Mouse (Mus musculus): ENCODE results near the gene Aktip.

Gene Aktip

DNA sequence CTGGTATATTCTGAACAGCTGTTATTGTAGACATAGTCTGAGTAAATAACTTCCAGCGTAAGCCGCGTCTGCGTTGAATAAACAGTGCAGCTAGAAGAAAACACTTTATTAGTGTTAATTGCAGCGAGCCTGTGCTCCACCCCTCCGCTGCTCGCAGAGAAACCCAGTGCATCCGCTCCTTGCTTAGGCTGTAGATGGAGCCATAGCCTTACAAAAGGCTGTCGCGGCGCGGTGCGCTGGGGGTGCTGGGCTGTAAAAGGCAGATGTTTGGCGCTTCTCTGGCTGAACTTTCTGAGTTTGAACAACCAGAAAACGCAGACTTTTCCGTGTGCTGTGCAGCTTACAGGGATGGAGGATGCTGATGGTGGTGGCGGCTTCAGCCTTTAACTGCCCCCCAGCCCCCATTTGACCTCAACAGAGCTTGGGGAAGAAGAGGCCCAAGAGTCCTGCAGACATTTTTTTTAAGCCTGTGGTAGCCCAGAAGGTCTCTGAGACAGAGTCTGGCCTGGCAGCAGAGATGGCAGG, 8.9 kb downstream of the Aktip start:
- peak; percentile 47 for DNase-seq (ENCODE audit: low read depth, low spot score)

DNA sequence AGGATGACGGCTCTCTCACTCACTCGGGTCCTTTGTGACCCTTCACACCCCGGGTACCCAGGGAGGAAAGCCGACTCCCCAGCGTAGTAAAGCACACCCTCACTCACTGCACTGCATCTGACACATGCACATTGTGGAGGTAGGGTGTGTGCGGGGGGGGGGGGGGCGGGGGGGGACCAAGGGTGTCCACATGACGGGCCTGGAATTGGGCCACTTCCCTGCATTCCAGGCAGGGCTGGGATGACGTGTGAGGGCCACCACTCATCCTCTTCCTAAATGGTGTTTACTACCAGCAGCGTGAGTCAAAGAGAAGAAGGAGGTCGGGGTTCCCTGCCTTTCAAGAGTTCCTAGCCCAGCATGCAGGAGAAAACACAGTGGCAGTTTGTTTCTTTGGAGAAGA, 11.6 kb downstream of the Aktip start:
- no peak for DNase-seq (ENCODE audit: low read depth, low spot score)

DNA sequence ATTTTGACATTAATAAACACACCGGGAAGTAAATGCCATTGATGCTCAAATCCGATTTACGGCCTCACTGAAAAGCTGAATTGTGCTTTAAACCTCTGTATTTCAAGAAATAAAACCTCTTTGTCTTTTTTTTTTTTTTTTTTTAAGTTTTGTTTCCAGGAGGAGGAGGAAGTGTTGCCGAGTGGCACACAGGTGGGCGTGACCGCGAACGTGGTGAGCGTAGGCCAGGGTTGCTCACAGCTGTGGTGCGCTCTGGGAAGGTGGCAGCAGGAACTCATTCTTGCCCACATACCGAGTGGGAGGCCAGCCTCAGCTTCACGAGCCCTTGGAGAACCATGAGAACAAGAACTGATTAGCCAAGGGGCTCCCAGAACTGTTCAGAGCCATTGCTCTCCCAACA, 13.4 kb downstream of the Aktip start:
- no peak for DNase-seq (ENCODE audit: low read depth, low spot score)

DNA sequence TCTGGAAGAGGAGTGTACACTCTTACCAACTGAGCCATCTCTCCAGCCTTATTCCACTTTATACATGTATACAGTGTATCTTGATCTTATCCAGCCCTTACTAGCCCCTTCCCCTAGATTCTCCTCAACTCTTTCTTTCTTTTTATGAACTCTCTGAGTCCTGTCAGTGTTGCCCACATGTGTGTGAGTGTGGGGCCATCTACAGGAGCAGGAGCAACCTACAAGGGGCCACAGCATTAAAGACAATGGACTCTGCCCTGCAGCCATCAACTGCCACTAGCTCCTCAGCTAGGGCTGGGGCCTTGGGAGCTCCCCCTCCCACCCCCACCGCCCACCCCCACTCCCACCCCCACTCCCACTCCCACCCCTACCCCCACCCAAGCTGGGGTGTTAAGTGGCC, 22.1 kb downstream of the Aktip start:
- DNase-seq (ENCODE audit: low read depth, low spot score): no peak

DNA sequence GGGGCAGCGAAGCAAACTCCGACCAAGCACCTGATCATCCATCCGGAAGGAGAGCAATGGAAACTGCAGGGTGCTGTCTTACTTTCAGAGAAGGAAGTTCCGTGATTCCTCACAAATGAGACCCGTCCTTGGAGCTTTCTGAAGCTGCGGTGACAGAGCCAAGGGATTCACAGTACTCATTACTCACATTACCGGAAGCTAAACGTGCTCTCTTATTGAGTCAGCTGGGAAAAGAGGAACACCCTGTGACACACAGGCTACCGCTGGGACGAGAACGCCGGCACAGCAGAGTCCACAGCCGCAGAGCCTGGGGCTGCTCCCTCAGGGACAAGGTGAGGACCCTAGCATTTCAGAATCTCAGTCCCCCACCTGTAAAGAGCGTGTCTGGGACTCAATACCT, 23.6 kb downstream of the Aktip start:
- no peak for DNase-seq (ENCODE audit: low read depth, low spot score)

DNA sequence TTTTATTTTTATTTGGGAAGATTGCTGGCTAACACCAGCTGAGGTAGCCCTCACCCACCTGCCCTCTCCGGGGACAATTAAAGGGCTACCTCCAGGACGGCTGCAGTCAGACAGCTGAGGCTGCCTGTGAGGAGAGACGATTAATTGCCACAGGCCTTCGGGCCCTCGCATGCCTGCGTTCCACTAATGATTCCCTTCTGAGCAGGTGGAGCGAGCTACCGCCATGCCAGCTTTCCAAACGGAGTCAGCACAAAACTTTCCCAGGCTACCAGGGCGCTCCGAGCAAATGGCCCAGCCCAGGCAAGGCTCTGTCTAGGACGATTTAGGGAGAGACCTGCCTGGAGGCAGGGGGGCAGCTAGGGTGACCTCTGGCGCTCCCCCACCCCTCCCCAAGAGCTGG, 28.2 kb downstream of the Aktip start:
- DNase-seq (ENCODE audit: low read depth, low spot score): no peak

DNA sequence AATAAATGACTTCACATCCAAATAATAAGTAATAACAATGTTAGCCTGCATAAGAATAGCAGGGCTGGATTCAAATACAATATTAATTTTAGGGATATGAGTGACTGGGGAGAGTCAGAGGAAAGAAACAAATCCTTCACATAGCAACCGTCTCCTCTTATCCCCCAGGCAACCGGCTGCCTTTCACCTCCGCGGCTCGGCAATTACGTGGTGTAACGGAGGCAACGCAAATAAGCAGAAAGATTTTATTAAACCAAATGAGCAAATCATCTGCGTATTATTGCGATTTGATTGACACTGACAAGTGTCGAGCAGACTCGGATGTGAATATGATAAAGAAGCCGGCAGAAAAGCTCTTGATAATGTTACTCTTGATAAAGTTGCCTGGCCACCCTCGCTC, 28.9 kb downstream of the Aktip start:
- DNase-seq (ENCODE audit: low read depth, low spot score): no peak

DNA sequence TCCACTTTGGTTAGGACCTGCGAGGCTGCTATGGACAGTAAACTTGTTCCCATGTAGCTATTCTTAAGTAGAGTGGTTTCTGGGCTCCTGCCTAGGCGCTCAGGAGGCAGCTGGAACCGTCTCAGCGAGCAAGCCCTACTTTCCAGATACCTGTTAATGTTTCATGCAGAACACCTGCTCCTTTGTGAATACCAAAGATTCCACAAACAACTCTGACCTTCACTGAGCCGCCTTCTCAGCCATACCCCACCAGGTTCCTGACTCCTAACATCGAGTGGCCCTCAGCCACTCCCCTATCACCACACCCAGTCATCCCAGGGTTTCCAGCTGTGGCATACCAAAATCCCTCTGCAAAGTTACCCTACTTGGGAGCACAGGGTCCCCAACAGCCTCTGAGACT, 29.6 kb downstream of the Aktip start:
- no peak for DNase-seq (ENCODE audit: low read depth, low spot score)

DNA sequence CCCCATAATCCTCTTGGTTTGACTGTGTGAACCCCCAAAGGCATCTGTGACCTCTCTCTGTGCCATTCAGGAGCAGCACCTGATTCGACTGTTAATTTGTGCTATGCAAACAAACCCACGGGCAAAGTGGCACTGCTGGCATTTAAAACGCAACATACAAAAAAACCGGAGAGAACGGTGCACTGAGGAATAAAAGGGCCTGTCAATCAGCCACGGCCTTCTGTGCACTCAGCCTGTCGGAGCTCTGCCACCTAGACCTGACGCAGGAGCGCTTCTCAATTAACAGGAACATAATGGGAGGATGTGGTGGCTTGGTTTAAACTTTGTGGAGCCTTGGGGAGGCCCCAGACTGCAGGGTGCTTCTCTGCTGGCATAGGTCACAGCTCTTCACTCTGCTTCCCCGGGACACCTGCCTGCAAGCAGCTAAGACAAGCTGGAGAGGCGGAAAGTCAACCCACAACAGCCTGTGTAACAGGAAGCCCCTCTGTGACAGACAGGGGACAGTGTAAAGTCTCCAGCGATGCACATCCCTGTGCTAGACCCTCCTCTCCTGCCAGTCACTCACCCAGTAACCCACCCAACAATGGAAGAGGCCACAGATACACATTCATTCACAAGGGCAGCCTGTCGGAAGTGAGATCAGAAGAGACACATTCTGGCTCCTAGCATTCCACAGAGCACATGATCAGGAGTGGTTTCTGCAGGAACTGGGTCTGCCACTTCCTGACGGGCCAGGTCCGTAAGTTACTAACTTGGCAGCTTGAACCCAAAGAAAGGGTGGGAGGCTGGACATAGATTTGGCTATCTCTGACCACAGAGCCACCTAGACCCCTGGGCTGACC, 39.6 kb downstream of the Aktip start:
- DNase-seq (ENCODE audit: low read depth, low spot score): no peak

DNA sequence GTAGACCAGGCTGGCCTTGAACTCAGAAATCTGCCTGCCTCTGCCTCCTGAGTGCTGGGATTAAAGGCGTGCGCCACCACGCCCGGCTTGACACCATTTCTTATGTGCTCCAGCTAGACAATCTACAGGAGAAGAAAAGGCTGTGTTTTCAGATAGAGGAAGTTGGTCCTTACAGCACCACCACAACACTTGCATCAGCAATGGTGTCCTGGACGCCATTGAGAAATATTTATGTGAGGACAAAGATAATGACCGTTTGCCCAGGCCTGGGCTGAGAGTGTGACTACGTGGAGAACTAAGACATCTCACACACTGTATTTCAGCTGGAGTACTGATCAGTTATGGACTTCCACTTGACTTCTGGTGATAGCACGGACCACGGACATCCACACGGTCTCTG, 41.2 kb downstream of the Aktip start:
- no peak for DNase-seq (ENCODE audit: low read depth, low spot score)

DNA sequence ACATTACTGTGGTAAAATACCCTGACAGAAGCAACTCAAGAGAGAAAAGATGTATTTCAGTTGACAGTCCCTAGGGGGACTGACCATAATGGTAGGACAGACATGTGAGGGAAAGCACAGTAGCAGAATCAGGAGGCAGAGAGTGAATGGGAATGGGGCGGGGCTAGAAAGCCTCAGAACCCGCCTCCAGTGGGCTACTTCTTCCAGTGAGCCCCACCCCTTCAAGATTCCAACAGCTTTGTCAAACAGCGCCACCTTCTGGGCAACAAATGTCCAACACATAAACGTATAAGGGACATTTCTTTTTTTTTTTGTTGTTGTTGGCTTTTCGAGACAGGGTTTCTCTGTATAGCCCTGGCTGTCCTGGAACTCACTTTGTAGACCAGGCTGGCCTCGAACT, 45.2 kb downstream of the Aktip start:
- peak; percentile 72 for DNase-seq (ENCODE audit: low read depth, low spot score)

DNA sequence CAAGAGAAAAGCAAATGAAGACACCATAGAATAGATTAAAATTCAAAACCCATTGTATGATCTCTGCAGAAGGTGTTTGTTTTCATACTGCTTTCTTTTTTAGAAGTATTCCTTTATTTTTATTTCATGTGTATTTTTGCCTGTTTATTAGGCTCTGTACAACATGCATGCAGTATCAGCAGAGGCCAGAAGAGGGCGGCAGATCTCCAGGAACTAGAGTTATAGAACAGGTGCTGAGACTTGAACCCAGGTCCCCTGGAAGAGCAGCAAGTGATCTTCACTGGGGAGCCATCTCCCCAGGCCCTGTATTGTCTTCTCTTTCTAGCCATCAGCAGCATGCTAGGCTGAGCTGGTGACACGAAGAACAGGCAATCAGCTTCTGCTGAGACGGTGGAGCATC, 45.9 kb downstream of the Aktip start:
- DNase-seq (ENCODE audit: low read depth, low spot score): no peak

DNA sequence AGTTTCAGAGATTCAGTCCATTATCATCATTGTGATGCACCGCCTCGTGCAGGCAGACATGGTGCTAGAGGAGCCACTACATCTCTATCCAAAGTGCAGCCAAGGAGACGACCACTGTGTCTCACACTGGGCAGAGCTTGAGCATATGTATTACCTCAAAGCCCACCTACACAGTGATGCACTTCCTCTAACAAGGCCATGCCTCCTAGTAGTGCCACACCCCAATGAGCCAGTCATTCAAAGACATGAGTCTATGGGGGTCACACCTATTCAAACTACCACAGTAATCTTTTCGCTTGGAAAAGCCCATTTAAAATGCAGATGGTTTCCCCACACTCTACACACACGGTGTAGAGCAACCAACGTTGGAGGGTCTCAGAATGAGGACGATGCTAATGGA, 48.2 kb downstream of the Aktip start:
- DNase-seq (ENCODE audit: low read depth, low spot score): no peak

DNA sequence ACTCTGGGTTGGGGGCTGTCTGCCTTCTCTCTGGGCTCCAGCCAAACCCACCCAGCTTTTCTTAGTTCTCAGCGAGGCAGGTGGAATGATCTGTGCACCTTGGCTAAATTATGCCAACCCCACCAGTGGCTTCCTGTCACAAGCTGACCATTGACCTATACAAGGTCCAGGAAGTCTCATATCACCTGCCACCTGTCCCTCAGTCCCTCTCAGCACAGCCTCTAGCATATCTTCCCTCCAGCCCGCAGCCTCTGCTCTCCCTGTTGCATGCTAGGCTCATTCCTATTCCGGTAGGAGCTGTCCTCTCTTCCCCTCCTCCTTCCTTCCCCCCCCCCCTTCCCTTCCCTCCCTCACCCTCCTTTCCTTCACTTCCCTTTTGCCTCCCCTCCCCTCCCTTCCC, 50.5 kb downstream of the Aktip start:
- DNase-seq (ENCODE audit: low read depth, low spot score): no peak

DNA sequence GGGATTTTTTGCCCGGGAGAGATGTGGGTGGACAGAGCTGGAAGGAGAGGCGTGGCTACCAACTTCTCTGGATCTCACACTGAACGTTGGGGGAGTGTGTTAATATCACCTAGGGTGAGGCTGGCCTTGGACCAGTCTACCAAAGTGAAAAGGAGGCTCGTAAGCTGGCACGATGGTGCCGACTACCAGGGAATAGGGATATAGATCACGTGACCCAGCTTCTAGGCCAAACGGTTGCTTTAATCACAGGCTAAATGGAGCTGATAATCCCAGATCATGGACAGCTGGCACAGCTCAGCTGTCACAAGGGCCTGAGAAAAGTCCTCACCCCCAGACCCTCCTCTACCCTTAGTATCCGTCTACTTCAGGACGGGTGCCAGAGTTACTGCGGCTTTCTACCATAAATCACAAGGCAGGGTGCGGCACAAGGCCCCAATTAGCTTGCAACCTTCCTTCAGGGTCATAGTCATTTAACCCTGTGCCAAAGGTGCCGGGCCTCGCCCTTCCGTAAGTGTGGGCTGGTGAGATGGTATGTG, 51.1 kb downstream of the Aktip start:
- peak; percentile 72 for DNase-seq (ENCODE audit: low read depth, low spot score)

DNA sequence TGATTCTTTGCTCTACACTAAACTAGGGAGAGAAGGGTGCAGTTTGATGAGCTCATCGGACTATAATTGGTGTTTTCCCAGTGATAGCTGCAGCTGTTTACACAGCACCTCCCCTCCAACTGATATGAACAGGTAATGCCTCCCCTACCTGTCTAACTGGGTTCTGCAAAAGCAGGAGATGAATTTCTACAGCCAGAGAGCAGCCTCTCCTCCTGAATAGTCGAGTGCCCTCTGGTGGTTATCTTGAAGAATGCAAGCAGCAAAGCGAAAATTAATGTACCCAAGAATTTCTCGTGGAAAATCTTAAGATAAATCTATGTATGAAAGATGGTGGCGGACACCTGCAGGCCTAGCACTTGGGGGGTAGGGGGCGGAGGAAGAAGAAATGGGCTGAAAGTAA, 52.1 kb downstream of the Aktip start:
- DNase-seq (ENCODE audit: low read depth, low spot score): peak; percentile 50

DNA sequence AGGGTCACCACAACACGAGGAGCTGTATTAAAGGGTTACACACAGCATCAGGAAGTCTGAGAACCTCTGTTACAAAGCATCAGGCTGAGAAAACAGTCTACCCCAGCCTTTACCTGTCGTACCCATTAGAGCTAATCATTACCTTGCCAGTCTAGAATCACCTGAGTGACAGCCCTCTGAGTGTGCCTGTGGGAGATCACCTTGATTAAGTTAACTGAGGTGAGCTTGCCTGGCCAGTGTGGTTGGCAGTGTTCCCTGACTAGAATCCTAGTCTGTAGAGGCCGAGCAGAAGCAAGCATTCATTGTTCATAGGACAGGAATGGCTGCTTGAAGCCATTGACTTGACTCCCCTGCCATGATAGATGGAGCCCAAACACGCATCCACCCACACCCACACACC, 58.9 kb downstream of the Aktip start:
- no peak for DNase-seq (ENCODE audit: low read depth, low spot score)

DNA sequence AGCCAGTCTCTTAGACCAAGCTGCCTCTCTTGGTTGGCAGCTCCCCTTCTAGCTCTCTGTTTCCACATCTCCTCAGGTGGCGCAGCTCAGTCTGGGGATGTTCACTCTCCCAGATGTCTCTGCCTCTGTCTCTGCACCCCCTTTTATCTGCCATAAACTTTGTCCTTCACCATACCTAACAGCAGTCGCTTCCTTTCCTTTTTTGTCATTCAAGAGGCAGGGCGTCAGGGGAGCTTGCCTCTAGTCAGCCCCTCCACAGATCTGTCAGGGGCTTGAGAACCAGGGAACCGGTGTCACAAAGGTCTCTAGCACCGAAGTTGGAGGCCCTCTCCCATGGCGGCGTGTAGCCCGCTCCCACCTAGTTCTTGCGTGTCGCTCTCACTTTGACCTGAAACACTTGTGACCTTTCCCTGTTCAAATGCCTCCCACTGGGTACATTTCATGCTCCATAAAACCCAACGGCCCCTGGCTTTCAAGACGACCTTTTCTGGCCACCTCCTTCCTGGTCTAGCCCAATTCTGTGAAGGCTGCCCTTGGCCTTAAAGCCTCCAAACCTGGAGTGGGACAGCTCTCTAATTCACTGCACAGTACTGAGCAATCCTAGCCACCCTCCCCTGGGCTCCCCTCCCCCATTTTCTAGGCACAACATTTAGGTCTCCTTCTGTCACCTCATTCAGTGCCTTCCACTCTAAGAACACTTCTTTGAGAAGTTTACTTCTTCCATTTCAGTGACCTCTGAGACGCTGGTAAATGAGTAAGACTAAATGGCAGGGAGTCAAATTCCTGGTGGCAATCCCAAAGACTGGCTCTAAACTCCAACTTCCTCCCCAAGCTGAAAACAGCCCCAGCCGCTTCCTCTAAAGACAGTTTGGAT, 64.2 kb downstream of the Aktip start:
- DNase-seq (ENCODE audit: low read depth, low spot score): no peak

DNA sequence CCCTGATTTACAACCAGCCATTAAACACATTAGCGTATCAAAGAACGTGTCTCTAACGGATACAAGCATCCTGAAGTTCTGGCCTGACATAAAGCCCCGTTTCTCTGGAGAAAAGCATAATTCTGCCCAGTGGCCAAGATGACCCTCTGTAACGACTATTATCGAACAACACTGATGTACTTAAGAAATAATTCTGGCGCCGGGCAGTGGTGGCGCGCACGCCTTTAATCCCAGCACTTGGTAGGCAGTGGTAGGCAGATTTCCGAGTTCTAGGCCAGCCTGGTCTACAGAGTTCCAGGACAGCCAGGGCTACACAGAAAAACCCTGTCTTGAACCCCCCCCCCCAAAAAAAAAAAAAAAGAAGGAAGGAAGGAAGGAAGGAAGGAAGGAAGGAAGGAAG, 65.1 kb downstream of the Aktip start:
- no peak for DNase-seq (ENCODE audit: low read depth, low spot score)

DNA sequence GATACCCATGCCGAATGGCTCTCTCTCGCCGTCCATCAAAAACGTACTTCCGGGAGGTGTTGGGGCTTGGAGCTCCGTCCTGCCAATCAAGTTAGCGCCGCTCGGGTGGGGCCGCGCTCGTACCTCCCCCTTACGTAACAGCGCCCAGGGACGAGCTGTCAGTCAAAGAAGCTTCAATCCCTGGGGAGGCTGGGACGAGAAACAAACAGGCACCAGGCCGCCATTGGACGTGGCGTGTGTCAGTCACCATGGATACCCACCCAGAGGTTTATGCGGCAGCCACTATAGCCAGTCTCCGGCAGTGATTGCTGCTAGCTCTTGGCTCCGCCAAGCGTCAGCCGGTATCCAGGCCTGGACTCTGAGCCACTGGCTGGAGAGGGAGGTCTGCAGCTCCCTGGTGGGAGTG, 65.7 kb downstream of the Aktip start:
- peak; percentile 100 for DNase-seq (ENCODE audit: low read depth, low spot score)

DNA sequence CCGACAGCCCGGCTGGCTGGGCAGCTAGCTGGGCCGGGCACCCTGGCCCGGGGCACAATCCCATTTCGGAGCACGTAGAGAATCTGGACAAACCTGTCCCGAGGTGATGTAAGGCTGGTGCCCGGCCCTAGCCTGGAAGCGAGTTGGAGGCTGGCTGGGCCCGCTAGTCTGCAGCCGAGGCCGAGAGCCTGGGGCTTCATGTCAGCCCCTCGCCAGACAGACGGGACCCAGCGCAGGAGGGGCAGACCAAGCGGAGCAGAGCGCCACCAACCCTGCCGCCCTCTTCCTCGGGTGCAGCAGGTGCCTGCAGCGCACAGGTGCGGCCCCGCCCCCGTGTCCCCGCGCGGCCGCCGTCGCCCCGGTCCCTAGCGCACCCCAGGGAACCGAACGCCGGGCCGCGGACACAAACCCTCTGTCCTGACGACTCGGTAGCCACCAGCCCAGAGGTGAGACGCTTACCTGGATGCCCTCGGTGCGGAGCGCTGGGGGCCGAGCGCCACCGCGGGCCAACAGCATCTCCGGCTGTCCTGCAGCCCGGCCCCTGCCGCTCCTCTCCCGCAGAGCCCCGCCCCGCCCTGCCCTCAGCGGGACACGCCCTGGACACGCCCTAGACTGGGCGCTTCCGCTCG, 66.2 kb downstream of the Aktip start:
- no peak for DNase-seq (ENCODE audit: low read depth, low spot score)

DNA sequence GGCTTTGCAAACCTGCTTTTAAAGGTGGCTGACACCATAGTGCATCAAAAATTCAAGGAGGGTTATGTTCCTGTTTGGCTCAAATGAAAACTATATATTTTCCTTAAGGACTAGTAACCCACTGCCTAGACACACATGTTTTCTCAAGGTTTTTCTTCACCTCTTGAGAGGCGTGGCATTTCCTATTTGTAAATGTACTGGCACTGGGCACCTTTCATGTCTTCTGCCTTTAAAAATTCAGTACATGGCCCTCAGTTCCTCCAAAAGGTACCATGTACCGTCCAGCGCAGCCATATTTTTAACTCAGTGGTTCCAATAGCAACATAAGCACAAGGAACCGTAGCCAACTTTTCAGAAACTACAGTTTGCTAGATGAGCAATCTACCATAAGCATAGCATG, 67.0 kb downstream of the Aktip start:
- no peak for DNase-seq (ENCODE audit: low read depth, low spot score)
